Mouse (Mus musculus): ENCODE results near the gene Trim29.

Trim29 gene

DNA sequence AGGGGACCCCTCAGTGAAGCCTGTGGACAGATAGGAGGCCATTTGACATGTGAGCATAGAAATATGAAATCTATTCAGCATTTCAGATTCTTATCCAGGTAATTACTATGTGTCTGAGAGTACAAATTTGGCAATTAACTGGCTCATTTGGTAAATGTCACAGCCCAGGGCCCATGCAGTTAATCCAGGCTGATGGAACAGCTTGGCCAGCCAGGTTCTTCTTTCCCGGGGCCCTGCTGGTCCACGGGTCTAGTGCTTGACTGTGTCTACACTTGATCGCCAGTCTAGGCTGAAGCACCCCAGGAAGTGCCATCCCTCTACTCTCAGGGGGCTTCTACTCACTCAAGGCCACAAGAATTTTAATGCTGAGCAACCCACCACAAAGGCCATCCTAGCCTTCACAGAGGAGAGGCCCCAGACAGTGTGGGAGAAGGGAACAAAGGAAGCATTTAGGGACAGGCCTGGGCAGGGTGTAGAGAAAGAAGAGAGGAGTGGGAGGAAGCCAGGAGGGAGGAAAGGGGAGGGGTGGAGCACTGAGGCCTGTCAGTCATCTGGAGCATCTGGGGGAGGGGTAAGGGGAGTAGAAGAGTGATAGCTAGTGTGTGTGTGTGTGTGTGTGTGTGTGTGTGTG lies 4.8 kb downstream of the Trim29 start:
- DNase-seq: no peak

DNA sequence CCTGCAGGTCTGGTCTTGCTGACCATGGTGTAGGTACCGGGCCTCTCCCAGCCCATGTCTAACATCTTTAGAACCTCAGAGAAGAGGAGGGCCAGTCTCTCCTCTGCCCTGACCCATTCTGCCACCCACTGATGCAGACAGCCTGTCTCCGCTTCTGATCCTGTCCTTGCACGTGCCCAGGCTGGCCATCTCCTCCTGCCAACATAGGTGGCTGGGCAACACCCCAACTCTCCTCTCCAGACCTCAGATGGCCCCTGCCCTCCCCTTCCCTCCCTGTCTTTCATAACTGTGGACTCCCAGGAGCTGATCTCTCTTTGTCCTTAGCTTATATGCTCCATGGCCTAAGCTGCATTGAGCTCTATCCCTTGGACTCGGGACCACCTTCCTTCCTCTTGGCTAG lies 5.8 kb downstream of the Trim29 start:
- no peak for DNase-seq

DNA sequence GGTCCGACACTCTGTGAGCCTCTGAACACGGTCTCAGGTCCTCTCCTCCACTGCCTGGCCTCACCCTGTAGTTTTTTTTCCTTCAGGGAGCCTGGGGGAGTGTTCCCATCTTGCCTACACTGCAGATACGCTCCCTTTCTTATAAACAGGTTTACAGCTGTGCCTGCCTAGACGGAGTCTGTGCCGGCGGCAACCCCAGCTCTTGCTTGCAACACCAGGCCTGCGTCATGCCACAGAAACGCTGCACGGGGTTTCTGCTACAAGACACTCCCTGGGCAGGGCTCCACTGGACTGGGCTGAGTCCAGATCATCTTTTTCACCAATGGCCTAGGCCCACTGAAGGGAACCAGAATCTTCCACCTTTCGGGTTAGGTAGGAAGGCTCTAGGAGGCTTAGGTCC lies 8.0 kb downstream of the Trim29 start:
- DNase-seq: no peak

DNA sequence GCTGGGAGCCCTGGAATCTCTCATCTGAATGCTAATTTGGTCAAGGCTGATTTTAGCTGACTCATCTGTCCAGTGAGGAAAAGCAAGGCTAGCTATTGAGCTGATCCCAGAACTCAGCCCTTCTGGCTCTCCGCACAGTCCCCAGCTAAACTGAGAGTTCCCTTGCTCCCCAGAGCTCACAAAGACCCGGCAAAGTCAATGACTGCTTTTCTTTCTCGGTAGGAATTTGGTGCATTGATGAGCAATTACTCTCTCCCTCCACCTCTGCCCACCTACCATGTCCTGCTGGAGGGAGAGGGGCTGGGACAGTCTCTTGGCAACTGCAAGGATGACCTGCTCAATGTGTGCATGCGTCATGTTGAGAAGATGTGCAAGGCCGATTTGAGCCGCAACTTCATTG lies 11.3 kb downstream of the Trim29 start:
- no peak for DNase-seq

DNA sequence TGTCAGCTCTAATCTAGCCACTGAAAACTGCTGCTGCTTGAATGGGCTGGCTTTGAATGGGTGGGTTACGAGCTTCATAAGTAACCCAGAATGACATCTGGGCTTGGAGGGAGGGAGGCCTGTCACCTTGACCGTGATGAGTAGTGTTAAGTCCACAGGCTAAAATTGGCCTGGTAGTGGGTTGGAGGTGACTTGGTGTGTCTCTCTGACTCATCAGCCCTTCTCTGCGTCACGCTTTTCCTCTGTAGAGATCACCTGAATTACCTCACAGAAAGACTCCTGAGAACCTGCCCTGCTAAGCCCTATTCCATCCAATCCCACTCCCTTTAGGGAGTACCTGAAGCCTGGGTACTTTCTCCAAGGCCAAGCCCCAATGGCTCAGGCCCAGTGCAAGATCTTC lies 12.0 kb downstream of the Trim29 start:
- no peak for DNase-seq

GRCm38 (mm10) chr9:43325486-43325885 lies 14.8 kb downstream of the Trim29 start:
- no peak for DNase-seq

GRCm38 (mm10) chr9:43326015-43326631 lies 15.5 kb downstream of the Trim29 start:
- no peak for DNase-seq

DNA sequence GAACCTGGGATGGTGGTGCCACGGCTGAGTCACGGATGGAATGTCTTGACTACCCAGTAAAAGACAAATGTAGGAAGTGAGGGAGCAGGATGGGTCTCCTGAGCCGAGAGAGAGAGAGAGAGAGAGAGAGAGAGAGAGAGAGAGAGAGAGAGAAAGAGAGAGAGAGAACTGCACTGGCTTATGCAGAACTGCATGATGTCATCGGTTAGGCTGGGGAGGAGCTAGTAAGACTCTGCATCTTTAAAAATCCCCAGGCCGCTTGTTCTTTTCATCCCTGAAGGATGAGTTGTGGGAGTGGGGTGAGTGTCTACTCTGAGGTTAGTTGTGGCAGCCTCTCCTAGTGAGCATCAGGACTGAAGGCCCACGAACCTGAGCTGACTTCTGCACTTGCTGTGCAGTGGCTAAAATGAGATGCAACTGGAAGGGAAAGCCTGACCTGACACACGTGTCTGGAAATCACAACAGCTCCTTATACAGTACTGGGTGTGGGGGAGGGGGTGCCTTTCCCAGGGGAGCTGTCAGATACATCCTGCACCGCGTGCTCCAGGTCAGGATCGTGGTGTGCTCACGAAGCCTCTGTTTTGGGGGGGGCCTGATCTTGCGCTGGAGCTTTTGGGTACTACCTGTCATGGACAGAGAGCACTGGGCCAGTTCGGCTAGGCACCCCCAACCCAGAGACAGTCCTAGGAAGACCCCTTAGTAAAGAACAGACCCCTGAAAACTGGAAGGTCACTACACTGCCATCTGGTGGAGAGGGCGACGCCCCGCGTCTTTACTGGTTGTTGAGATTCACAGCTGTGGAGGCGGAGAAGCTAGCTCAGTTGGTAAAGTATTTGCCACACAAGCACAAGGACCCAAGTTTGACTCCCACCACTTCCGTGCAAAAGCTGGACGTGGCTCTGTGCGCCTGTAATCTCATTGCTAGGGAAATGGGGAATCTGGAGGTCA lies 16.8 kb downstream of the Trim29 start:
- DNase-seq: peak; percentile 34

GRCm38 (mm10) chr9:43330426-43330825 lies 19.8 kb downstream of the Trim29 start:
- no peak for DNase-seq

- DNase-seq: no peak
These were observed 21.1 kb downstream of the Trim29 start for GRCm38 (mm10) chr9:43331476-43332471.

- no peak for DNase-seq
These were observed 23.8 kb downstream of the Trim29 start for GRCm38 (mm10) chr9:43334476-43334875.

GRCm38 (mm10) chr9:43337636-43338035 lies 27.0 kb downstream of the Trim29 start:
- no peak for DNase-seq

GRCm38 (mm10) chr9:43338067-43338466 lies 27.4 kb downstream of the Trim29 start:
- DNase-seq: no peak

- DNase-seq: peak; percentile 81
These were observed 29.0 kb downstream of the Trim29 start for GRCm38 (mm10) chr9:43339614-43340020.

DNA sequence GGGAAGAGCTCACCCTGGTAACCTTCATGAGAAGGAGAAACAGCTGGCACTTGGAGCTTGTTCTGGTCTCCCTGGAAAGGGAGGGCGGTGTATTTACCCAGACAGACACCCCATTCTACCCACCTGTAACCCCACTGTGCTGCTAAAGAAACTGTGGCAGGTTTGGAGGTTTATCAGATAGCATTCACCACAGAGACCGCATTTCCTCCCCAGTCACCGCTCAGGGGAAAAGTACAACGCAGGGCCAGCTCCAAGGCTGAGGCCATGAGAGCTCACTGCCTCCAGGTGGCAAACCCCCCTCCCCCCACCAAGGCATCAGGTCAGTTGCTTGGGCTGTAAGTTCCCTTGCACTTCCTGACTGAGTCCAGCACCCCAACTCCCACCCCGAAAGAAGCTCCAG lies 39.4 kb downstream of the Trim29 start:
- no peak for DNase-seq

- no peak for DNase-seq
These were observed 40.4 kb downstream of the Trim29 start for GRCm38 (mm10) chr9:43351015-43351414.

DNA sequence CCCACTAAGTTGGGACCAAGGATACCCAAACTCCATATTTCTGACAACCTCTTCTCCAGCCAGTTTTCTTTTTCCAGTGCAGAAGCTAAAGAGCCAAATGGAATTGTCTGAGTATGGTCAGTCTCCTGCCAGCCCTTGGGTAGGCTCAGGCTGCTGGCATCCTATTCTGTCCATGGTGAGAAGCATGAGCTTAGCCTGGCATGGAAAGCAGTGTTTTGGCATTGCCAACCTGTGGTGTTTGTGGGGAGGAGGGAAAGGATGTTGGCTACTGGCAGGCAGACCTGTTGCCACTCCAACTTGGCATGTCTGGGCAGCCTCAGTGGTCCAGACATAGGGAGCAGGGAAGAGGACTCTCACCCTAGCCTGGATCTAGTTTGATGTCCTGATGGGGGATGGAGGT lies 46.4 kb downstream of the Trim29 start:
- no peak for DNase-seq

DNA sequence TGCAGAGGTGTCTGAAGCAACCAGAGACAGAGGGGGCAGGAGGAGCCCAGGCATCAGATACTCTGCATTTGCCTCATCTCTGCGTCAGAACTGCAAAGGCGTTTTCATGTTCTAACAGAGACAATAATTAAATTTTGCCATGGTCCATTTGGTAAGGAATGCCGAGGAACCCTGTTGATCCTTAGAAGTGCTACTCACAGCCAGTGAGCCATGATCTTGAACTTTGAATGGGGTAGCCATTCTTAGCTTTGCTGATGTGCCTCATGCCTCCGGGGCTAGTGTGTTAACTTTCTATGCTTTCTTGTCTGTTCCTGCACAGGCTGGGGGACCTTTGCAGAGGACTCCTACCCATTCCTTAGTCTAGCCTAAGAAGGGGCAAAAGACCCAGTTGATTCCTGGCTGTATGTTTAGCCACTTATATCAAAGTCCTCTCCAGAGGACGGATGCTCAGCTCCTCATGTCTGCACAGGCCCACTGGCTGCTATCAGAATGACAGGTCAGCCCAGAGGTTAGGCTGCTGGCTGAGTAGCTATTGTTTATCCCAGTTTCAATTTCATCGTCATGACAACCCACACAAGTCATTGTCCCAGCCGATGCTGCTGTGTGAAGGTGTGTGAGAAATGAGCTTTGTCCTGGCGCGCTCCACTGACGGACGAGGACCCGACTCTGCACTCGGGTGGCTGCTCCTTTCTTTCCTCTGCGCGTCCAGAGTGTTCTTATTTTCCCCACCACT lies 48.1 kb downstream of the Trim29 start:
- no peak for DNase-seq

DNA sequence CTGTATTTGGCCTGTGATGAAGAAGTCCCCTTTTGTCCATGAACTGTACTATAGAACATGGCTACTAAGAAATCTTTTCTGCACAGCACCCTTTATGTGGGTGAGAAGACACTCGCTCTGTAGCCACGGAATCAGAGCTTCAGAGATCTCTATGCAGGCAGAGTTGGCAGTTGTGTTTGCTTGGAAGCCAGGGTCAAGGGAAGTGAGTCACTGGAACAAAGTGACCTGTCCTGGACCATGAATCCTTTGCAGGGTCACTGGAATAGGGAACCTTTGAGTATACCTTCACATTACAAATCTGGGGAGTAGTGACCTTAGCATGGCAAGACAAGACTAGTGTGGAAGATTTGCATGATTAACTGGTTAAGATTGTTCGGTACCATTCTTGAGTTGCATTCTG lies 58.1 kb downstream of the Trim29 start:
- no peak for DNase-seq

- DNase-seq: no peak
These were observed 73.2 kb downstream of the Trim29 start for GRCm38 (mm10) chr9:43383871-43384270.

GRCm38 (mm10) chr9:43384400-43384799 lies 73.8 kb downstream of the Trim29 start:
- no peak for DNase-seq
